Mouse (Mus musculus): Measurements from ENCODE around the gene Acox3.

Gene Acox3

GRCm38 (mm10) chr5:35611900-35612299 lies 29.1 kb downstream of the Acox3 start:
- peak in 1 of 2 experiments; percentile 15 for DNase-seq

DNA sequence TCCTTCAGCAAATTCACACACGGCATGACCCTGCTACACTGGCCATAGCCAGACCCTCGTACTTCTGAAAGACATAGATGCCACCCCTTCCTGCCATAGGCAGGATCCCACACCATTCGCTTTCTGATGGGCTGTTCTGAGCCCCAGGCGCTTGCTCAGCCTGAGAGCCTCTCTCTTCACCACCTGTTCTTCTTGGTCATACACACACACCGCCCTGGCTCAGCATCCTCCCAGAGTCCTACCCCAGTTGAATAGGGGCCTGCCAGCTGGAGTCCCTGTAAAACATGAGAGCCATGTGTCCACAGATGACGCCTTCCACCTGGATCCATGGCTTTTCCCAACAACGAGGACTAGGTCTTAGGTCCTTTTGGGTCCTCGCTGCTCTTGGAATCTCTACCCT lies 29.9 kb downstream of the Acox3 start:
- no peak for DNase-seq

- peak in 1 of 2 experiments; percentile 21 for DNase-seq
Measured at GRCm38 (mm10) chr5:35616943-35617342, 34.1 kb downstream of the Acox3 start.

DNA sequence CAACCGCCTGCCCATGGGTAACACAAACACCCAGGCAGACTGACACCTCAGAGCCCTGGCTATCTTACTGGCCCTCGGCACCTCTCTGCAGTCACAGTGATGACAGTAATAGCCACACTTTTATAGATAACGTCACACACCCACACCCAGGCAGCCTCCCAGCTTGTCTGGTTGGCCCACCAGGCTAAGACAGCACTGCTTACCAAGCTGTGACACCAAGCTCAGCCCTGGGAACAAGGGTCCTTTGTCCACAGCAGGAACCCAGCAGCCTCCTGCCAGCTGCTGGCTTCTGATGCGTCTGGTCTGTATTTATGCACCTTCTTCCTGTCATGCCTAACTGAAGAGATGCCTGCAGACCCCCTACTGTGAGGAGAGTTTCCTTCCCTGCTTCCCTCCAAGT lies 38.3 kb downstream of the Acox3 start:
- no peak for DNase-seq

GRCm38 (mm10) chr5:35623831-35624230 lies 41.0 kb downstream of the Acox3 start:
- DNase-seq = no peak

DNA sequence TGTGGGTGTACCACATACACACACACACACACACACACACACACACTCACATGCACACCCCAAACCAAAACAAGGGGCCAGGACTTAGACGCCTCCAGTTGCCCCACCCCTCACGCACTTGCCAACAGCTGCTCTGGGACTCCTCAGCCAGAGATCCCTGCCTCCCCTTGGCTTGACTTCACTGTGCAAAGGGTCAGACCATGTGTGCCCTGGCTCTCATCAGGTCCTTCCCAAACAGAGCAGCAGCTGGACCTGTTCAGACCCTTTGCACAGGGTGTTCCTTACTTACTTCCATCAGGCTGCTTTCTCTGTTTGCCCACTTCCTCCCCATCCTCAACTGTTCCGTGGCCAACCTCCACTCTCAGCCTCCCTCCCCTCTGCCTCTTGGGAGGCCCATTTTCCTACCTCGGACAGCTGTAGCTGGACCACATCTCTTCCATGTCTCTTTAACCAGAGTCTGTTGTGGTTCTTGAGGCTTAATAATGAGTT lies 42.0 kb downstream of the Acox3 start:
- DNase-seq = no peak

DNA sequence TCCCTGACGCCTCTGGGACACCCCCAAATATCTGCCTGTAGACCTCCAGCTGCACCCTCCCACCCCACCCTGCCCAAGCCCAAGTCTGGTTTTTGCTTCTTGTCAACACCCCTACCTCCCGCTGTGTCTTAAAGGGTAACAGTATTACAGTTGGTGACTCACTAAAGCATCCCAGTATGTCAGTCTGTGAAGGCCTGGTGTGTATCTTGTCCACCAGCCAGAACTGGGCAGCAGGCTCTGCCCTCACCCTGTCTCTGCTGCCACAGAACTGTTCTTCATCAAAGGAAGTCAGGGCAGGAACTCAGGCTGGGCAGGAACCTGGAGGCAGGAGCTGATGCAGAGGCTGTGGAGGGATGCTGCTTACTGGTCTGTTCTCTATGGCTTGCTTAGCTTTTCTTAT lies 43.6 kb downstream of the Acox3 start:
- no peak for DNase-seq

- DNase-seq = no peak
Measured at GRCm38 (mm10) chr5:35627307-35627840, 44.5 kb downstream of the Acox3 start.

- DNase-seq = peak in 1 of 2 experiments; percentile 33
Measured at GRCm38 (mm10) chr5:35628685-35629084, 45.8 kb downstream of the Acox3 start.

DNA sequence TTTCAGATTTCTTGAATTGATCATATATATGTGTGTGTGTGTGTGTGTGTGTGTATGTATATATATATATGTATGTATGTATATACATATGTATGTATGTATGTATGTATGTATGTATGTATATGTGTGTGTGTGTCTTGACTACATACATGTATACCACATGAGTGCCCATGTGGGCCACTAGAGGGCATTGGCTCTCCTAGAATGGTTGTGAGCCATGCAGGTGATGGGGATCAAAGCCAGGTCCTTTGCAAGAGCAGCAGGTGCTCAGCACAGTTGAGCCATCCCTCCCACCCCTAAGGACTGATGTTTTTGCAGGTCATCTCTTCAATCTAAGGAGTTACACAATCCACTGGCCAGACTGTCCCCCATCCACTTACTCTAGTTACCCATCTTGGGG lies 46.5 kb downstream of the Acox3 start:
- no peak for DNase-seq

GRCm38 (mm10) chr5:35630706-35631105 lies 47.9 kb downstream of the Acox3 start:
- DNase-seq = no peak

DNA sequence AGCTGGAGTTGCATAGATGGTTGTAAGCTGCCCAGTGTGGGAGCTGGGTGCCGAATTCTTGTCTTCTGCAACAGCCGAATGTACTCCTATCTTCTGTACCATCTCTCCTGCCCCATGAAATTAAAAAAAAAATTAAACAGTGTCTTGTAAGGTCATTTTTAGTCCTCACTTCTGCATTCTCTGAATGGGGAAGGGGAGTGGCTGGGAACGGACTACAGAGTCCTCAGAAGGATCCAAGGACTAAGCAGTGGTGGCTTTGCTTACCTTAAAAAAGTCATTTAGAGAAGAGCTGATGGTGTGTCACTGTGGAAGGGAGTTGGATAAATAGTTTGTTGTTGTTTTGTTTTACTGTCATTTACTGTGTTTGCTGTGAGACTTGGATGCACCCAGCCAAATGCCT lies 48.4 kb downstream of the Acox3 start:
- no peak for DNase-seq

DNA sequence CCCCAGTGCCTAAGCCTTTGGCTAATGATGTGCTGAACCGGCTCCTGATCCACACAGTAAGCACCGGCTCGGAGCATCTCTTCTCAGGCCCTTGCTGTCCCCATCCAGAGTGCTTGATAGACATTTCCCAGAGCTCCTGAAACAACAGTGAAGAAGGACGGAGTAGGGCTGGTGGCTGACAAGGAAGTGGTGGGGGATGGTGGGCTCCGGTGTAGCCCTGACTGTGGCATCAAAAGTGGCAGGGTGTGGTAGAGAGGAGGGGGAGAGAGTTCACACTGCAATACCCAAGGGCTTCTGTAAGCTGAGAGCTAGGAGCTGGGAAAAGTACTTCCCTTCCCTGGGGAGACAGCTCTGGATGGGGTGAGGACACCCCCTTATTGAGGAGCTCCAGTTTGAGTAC lies 48.9 kb downstream of the Acox3 start:
- no peak for DNase-seq

- peak in 1 of 2 experiments; percentile 32 for DNase-seq
Measured at GRCm38 (mm10) chr5:35632841-35633240, 50.0 kb downstream of the Acox3 start.

DNA sequence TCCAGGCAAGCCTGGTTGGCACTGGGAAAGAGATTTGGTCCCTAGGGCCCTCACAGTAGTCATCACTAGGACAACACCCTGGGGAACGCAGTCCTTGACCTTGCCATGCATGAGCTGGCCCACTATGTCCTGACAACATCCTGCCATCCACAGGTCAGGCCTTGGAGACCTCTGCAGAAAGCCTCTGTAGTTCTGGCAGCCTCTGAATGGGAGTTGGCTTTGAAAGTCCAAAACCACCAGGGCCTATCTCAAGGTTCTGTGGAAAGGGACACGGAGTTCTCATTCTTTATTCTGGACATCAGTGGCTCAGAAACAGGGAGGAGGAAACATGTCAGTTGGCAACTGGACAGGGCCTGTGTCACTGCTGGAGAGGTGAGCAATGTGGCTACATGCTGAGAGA lies 53.2 kb downstream of the Acox3 start:
- peak in 1 of 2 experiments; percentile 45 for DNase-seq

DNA sequence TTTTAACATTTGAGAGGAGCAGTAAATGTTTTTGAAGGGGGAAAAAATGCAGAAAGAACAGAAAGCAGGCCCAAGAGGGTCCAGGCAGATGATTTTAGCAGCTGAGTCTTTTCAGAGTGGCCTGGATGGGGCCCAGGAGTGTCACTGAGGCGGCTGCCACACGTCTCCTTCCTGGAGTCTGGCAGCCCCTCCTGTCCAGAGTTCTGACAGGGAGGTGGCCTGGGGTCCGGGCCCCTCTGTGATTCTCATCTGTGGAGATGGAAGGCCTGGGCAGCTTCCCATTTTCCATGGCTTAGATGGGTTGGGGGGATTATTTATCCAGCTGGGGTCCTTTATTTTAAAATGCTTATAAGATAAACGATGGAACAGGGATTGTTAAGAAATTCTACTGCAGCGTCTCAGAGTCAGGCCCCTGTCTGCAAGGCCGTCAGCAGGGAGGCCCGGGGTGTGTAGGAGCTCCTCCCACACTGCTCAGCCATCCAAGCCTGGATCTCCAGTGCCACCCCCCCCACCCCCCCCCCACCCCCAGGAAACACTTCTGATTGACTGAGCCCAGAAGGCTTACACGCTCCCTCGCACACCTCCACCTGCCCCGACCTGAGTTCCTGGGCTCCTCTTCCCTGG lies 59.2 kb downstream of the Acox3 start:
- DNase-seq = peak in 1 of 2 experiments; percentile 30

DNA sequence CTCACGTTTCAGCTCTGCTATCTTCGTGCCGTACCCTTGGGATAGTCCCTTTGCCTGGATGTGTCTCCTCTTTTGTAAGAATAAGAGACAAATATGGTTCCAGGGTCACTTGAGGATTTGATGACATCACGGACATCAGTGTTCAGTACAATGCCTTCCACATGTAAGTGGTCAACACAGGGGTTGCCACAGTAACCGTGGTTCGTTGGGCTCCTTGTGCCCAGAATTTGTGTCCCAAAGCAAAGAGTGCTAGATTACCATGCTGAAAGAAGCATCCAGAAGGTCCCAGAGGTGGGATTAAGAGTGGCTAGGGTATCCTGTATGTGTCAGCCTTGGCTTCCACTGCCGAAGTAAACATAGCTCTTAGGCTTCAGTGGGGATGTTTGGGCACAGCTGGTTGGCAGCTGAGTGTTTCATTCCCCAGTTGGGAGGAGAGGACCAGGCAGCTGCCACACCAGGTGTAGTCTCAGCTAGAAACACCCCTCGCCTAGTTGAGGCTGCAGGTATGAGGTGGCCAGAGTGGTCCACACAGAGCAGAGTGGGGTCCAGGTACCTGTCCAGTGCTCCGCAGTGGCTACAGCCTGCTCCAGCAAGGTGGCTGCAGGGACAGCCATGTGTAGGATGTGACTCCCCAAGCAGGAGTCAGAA lies 60.7 kb downstream of the Acox3 start:
- peak in 1 of 2 experiments; percentile 24 for DNase-seq

DNA sequence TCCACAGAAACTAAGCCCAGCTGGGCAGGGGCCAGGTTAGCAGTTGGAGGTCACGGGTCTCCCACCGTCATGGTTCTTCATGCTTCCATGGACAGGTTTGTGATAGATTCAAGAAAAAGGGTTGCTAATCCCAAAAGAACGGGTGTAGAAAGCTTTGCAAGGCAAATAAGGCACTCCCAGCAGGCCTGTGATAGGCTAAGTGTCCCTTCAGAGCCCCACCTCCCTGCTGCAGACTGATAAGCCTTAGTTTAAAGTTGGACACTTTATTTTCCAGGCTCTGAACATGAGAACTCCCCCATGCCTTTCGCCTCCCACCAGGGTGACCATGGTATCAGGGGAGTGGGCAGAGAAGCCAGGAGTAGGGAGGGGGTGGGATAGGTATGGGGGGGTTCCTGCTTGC lies 61.2 kb downstream of the Acox3 start:
- DNase-seq = peak in 1 of 2 experiments; percentile 16

- DNase-seq = peak in 1 of 2 experiments; percentile 31
Measured at GRCm38 (mm10) chr5:35645938-35646493, 63.2 kb downstream of the Acox3 start.

DNA sequence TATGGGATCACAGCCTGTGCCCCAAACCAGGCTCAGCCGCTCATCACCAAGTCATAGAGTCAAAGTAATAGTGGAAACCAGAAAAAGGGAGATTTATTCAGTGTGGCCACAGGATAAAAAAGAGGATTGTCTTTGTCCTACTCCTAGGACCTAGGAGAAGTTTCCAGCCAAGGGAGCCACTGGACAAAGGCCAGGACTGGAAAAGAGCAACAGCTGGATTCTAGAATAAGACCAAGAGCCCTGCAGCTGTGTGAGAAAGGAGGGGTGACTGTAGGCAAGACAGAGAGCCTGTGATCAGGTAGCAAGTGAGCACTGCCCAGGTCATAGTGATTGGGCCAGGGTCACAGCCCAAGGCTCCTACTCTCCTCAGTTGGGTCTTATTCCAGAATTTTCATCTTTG lies 64.1 kb downstream of the Acox3 start:
- peak; percentile 29 to 34 for DNase-seq

- peak in 1 of 2 experiments; percentile 50 for DNase-seq
Measured at GRCm38 (mm10) chr5:35647562-35647961, 64.7 kb downstream of the Acox3 start.

- DNase-seq = no peak
Measured at GRCm38 (mm10) chr5:35648230-35648629, 65.4 kb downstream of the Acox3 start.

DNA sequence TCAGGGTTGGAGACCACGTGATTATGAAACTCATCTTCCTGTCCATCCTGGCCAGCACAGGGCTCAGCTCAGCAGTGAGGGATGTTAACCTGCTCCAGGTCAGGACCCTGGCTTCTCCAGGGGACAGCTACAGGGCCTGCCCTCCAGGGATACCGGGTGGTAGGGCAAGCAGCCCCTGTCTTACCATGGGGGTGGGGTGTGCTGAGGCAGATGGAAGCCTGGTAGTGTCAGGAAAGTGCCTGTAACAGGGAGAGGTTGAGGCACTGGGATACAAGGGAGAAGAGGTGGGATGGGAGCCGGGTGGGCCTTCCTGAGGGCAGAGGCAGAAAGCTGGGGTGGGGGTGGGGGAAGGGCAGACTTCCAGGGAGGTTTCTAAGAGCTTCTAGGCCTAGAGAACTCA lies 69.5 kb downstream of the Acox3 start:
- DNase-seq = peak in 1 of 2 experiments; percentile 28

- DNase-seq = peak in 1 of 2 experiments; percentile 20
Measured at GRCm38 (mm10) chr5:35652872-35653271, 70.0 kb downstream of the Acox3 start.

Data from kidney, postnatal 25 days (tissue).